Mouse (Mus musculus) liver, adult 2 months (tissue): ENCODE measurements around the gene Ece1.

ENCODE experiments used
- CTCF ChIP-seq: fragments of 200-500 bp; IDR thresholded peaks from 2 replicates; pipeline ENCODE4 v1.5.1; 2011; ENCODE audit warnings: low read depth, low read length, control low read depth
- POLR2A ChIP-seq: fragments of 200-500 bp; IDR thresholded peaks from 2 replicates; pipeline ENCODE4 v1.6.1; 2011; ENCODE audit warnings: low read length, control low read depth; ENCODE audit not compliant: insufficient read depth; ENCODE audit errors: extremely low read depth

DNA sequence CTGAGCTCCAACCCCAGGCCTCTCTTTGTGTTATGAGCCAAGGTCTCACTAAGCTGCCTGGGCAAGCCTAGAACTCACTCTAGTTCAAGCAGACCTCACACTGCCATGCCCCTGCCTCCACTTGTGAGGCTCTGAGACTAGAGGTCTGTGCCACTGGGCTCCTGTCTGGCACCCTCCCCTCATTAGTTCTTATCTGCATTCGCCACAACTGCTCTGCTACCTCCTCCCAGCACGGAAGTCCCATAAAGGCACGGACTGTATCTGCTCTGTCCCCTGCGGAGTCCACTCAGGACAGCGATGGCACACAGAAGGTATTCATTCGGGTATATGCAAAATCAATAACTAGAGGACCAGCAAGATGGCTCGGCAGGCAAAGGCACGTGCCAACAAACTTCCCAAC is 19.4 kb downstream of the Ece1 start:
- no peak for TF ChIP-seq POLR2A
- TF ChIP-seq CTCF: no peak
